Comparison of ENCODE assay signal across 8 mouse cellular contexts in the genomic region with DNA sequence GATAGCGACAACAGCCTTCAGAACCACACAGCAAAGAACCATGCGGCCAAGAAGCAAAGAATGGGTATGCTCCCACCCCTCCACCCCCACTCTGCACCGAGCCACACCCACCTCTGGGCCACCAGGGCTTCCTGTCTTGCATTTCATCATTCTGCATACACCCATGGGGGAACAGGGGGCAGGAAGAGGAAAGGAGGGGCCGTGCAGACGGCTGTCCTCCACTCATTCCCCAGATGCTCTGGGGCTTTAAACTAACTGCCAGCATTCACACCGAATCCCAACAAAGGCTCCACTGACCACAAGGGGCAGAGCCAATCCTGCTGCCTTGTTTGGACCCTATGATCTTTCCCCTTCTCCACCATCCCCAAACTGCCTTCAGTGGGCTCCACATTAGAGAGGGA. TPM values are rescaled to one million over a fixed set of nuclear protein-coding genes. Genes with fewer than 3 reads are reported as not detected.
DNase-seq lines count a peak whose midpoint lies in the region; ATAC-seq and TF ChIP-seq lines count a peak whose summit lies in the region.

No protein-coding gene starts in this region.

- H3K36me3 ChIP-seq in embryonic facial prominence, embryonic 13.5 days: no peaks in the 10 kb centered on the region
- H3K36me3 ChIP-seq in liver, postnatal 0 days (replicated peaks; ENCODE audit: insufficient read depth, low read length): peaks cover 5% of the 10 kb centered on the region; the same call in 1 of the 2 replicates
- peaks cover 17% of the 10 kb centered on the region for H3K36me3 ChIP-seq in neural tube, embryonic 13.5 days

- 0 out of 2 replicates have a peak overlapping the region, but pooled peaks have one; percentile 16 for H3K9ac ChIP-seq in embryonic facial prominence, embryonic 13.5 days
- no peak overlapping the region; the same call in 1 of the 2 replicates for H3K9ac ChIP-seq in liver, postnatal 0 days (replicated peaks)
- peak overlapping the region; percentile 43; the same call in 1 of the 2 replicates for H3K9ac ChIP-seq in neural tube, embryonic 13.5 days

- 12% methylated on average over 6 of the region's 6 CpGs for WGBS in embryonic facial prominence, embryonic 13.5 days
- 3% methylated on average over 6 of the region's 6 CpGs for WGBS in liver, postnatal 0 days (ENCODE audit: insufficient replicate concordance)
- WGBS in neural tube, embryonic 13.5 days: 12% methylated on average over 6 of the region's 6 CpGs

- no peak overlapping the region for H3K4me3 ChIP-seq in embryonic facial prominence, embryonic 13.5 days
- H3K4me3 ChIP-seq in liver, postnatal 0 days (ENCODE audit: low read depth, low read length): no peak overlapping the region; the same call in 1 of the 2 replicates
- H3K4me3 ChIP-seq in neural tube, embryonic 13.5 days: no peak overlapping the region

- DNase-seq in adrenal gland, adult 2 months: peak; percentile 17
- no peak for DNase-seq in adrenal gland, adult 8-10 months
- peak; percentile 58 for DNase-seq in liver, postnatal 0 days
- DNase-seq in left cerebral cortex, postnatal 10 days (ENCODE audit: extremely low spot score in 1 of 2, low spot score in 2 of 2): no peak
- no peak for DNase-seq in frontal cortex, postnatal 25 days (ENCODE audit: low spot score in 2 of 2)

- no peaks in the 10 kb centered on the region for H3K9me3 ChIP-seq in embryonic facial prominence, embryonic 13.5 days
- no peaks in the 10 kb centered on the region for H3K9me3 ChIP-seq in liver, postnatal 0 days (ENCODE audit: low read length)
- no peaks in the 10 kb centered on the region for H3K9me3 ChIP-seq in neural tube, embryonic 13.5 days

- no peak for TF ChIP-seq EP300 in liver, postnatal 0 days (IDR thresholded peaks at IDR 0.05; ENCODE audit: low read depth)

- peak overlapping the region; percentile 14; the same call in 1 of the 2 replicates for H3K4me2 ChIP-seq in embryonic facial prominence, embryonic 13.5 days
- peak overlapping the region; percentile 48 for H3K4me2 ChIP-seq in liver, postnatal 0 days (ENCODE audit: low read depth, low read length)
- H3K4me2 ChIP-seq in neural tube, embryonic 13.5 days: peak overlapping the region; percentile 40

- H3K27me3 ChIP-seq in embryonic facial prominence, embryonic 13.5 days: 0 out of 2 replicates have a peak, but pooled peaks cover 5% of the 10 kb centered on the region
- H3K27me3 ChIP-seq in liver, postnatal 0 days (ENCODE audit: insufficient read depth, low read length): no peaks in the 10 kb centered on the region
- no peaks in the 10 kb centered on the region for H3K27me3 ChIP-seq in neural tube, embryonic 13.5 days

- intact Hi-C loops in left cerebral cortex, postnatal 10 days (cut with DNase I): no loop called here

- H3K27ac ChIP-seq in embryonic facial prominence, embryonic 13.5 days: no peak overlapping the region
- H3K27ac ChIP-seq in liver, postnatal 0 days (ENCODE audit: low read depth): peak overlapping the region; percentile 37
- peak overlapping the region; percentile 77 for H3K27ac ChIP-seq in neural tube, embryonic 13.5 days (replicated peaks)

- ATAC-seq in embryonic facial prominence, embryonic 13.5 days (ENCODE audit: insufficient number of reproducible peaks, insufficient read depth, low FRiP score, low TSS enrichment, low read depth): no peak
- ATAC-seq in hematopoietic stem cell, adult 5-6 weeks (replicated peaks in 1 of 2; ENCODE audit: insufficient read depth in 1 of 2, low FRiP score in 2 of 2, low TSS enrichment in 1 of 2, low read depth in 1 of 2, poor library complexity in 2 of 2, severe bottlenecking in 2 of 2): peak; percentile 75 to 83
- ATAC-seq in liver, postnatal 0 days: peak; percentile 53
- ATAC-seq in neural tube, embryonic 13.5 days (ENCODE audit: low read depth): no peak

- peak; percentile 11; the same call in 1 of the 2 replicates for TF ChIP-seq CTCF in liver, postnatal 0 days (IDR thresholded peaks at IDR 0.05; ENCODE audit: low read depth)

- peaks cover 55% of the 10 kb centered on the region for H3K4me1 ChIP-seq in embryonic facial prominence, embryonic 13.5 days
- H3K4me1 ChIP-seq in liver, postnatal 0 days (ENCODE audit: insufficient read depth): peaks cover 59% of the 10 kb centered on the region
- peaks cover 75% of the 10 kb centered on the region for H3K4me1 ChIP-seq in neural tube, embryonic 13.5 days (replicated peaks)

RNA-seq across cellular contexts. Expression of gene Ccdc88c, which starts 10.9 kb away (rescaled TPM):
- total RNA-seq in adrenal gland, adult 2 months (2021): 1 to 10 TPM; 1.8 to 2.2 TPM
- polyA plus RNA-seq in adrenal gland, adult 2 months (2012; rRNA removed): 1.3 and 1.5 TPM in 2 replicates
- total RNA-seq in adrenal gland, adult 8-10 months (2022): 1 to 10 TPM; 1.4 to 4.0 (median 2.7) TPM
- polyA plus RNA-seq in embryonic facial prominence, embryonic 13.5 days (2015; fragmentation: Nextera tagmentation; extraction: Ambion mirVana): 4.5 and 5.5 TPM in 2 replicates
- 78.5 and 81.7 TPM in 2 replicates for total RNA-seq in hematopoietic stem cell, adult 5-6 weeks (2017)
- 3.6 and 4.2 TPM in 2 replicates for polyA plus RNA-seq in liver, postnatal 0 days (2015; fragmentation: Nextera tagmentation; extraction: Ambion mirVana)
- polyA plus RNA-seq in neural tube, embryonic 13.5 days (2015; fragmentation: Nextera tagmentation; extraction: Ambion mirVana): 11.0 and 11.8 TPM in 2 replicates
- total RNA-seq in left cerebral cortex, postnatal 10 days (2021): 10 to 100 TPM; 26.3 TPM

Comparison
In these comparisons a context has a peak if more than half of its experiments do, and no peak if none do; other contexts are left out.
1. DNase-seq: peak in adrenal gland, adult 2 months (single experiment) and liver, postnatal 0 days (single experiment); none in adrenal gland, adult 8-10 months (single experiment), left cerebral cortex, postnatal 10 days (0 of 2) and frontal cortex, postnatal 25 days (0 of 2).
2. ATAC-seq: peak in hematopoietic stem cell, adult 5-6 weeks (2 of 2) and liver, postnatal 0 days (single experiment); none in embryonic facial prominence, embryonic 13.5 days (single experiment) and neural tube, embryonic 13.5 days (single experiment).
3. RNA of gene Ccdc88c, which starts 10.9 kb away (total RNA-seq): 78.5 to 81.7 TPM in hematopoietic stem cell, adult 5-6 weeks and 26.3 TPM in left cerebral cortex, postnatal 10 days; 1.4 to 4.0 TPM in adrenal gland, adult 8-10 months and 1.8 to 2.2 TPM in adrenal gland, adult 2 months; every median in the first group is over 4 times any median in the second.
4. Peak in every context shown above with its lines, with median percentiles within 50 percentile points of each other: H3K4me2 ChIP-seq.